Mouse (Mus musculus): ENCODE data around the gene 2310039H08Rik.
"Not testable (repeated sequence)": the region's sequence is repeated elsewhere in the genome, so short reads cannot be mapped to it uniquely, and the experiment has no call there.

The 2310039H08Rik gene

DNA sequence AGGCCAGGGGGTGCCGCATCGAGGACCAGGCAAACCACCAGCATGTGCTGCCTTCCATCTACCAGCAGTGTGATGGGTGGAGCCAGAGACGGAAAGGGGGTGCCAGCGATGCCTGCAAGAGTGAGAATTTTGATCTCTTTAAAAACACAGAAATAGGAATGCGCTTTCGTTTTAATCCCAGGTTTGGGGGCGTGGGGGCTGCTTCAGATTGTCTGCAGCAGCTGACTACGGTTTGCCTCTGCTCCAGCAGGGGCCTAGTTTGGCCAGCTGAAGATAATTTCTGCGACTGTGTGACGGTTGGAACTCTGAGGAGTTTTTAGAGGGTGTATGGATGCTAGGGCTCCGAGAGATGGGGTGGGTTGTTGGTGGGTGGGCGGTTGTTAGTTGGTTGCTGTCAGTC, 13.7 kb upstream of the 2310039H08Rik start:
- peak; percentile 43 for DNase-seq (ENCODE audit: low read depth, low spot score)

DNA sequence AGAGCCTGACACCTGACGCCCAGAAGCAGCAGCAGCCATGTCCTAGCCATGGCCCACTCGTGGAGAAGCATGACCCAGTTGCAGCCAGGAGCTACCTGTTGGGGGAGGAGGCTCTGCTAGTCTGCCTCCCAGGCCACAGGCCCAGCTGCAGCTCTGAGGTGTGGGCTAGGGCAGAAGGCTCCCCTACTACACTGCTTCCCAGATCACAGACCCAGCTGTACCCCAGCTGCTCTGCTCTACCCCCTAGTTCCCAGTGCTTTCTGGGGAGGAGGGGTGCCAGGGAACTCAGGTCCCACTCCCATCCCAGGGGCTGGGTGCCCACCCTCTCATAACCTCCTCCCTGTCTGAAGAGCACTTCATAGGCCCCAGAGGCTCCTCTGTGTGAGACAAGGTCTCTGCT, 8.9 kb upstream of the 2310039H08Rik start, which contains the start of gene Ptcra:
Gene Ptcra, minus strand, starts transcription at position 169 of the 400 bp plus-strand sequence.
- no peak for DNase-seq (ENCODE audit: low read depth, low spot score)

DNA sequence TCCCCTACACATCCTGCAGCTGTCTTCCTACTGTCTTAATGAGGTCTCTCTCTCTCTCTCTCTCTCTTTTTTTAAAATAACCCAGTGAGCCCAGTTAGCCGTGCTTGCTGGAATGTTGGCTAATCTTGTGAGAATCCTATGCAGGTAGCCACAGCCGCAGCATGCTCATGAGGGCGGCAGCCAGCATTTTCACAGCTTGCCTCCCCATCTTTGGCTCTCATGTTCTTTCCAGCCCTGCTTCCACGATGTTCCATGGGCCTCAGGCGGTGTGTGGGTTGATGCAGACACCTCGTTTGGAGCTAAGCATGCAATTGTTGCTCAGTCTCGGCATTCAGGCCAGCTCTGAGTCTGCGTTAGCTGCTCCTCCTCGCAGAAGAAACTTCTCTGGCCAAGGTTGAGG, 7.5 kb upstream of the 2310039H08Rik start:
- DNase-seq (ENCODE audit: low read depth, low spot score): peak; percentile 81

DNA sequence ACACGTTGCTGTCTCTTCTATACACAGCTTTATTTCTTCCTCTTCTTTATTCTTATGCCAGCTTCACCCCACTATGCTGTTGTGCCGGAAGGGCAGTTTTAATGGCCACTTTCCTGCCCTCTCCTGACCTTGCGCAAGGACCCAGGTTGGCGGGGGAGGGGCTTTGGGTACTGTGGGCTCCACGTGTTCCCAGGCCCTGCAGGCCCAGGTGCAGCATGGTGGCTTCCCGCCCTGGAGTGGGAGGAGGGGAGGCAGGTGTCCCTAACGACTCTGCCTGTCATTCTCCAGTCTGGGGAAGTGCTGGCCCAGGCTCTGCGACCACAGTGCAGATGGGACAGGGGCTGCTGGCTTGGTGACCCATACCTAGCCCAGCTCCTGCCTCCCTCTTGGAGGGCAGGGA, 4.6 kb upstream of the 2310039H08Rik start:
- DNase-seq (ENCODE audit: low read depth, low spot score): no peak

DNA sequence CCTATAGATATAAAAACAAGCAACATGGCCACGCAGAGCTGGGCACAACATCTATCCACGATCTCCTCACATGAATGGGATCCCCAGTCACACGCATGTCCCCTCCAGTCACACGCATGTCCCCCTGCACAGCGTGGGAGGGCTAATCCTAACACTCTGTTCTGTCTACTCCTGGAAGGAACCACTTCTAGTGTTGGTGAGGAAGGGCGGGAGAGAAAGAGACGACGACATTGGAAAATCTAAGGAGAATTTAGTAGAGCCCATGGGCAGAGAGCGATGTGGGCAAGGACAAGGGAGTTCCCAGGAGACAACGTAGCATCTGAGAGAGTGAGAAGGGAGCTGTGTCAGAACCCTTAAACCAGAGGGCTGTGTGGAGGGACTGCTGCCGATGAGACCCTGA, 1.9 kb upstream of the 2310039H08Rik start:
- DNase-seq (ENCODE audit: low read depth, low spot score): no peak

DNA sequence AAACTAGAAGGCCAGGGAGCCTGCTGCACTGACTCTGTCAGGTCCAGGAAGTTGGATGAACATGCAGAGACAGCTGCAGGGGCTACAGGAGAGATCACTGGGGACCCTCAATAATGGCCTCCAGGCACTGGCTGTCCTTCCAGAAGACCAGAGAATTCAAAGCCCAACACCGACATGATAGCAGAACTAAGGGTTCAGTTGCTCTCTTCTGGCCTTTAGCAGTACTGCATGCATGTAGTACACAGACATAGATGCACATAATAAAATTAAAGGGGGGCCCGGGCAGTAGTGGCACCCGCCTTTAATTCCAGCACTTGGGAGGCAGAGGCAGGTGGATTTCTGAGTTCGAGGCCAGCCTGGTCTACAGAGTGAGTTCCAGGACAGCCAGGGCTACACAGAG, 1.4 kb upstream of the 2310039H08Rik start:
- DNase-seq (ENCODE audit: low read depth, low spot score): no peak

DNA sequence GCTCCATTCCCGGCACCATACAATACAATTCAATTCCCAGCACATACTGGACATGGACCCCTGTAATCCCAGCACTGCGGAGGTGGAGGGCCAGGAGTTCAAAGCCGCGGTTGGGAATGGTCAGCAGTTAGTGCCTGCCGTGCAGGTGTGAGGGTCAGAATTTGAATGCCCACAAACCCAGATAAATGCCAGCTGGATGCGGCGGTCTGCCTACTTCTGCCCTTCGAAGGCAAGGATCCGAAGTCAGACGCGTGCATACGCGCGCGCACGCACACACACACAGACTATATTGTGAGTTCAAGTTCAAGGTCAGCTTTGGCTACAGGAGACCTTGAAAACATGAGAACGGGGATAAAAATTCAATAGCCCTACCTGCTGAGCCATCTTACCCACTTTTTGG, 819 bp upstream of the 2310039H08Rik start:
- DNase-seq (ENCODE audit: low read depth, low spot score): no peak

DNA sequence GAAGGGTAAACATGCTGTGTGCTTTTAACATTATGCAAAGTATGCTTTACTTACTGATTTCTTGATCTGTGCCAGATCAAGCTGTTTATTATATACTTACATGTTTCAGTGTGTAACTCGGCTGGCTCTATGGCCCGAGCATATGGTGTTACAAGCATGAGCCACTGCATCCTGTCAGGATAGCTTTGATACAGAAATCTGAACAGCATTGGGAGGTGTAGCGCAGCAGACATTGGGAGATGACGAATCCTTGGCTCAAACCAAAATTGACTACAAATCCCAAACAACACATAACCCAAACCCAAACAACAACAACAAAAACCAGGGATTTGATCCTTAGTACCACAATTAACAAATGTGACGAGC, 414 bp upstream of the 2310039H08Rik start:
- DNase-seq (ENCODE audit: low read depth, low spot score): no peak

DNA sequence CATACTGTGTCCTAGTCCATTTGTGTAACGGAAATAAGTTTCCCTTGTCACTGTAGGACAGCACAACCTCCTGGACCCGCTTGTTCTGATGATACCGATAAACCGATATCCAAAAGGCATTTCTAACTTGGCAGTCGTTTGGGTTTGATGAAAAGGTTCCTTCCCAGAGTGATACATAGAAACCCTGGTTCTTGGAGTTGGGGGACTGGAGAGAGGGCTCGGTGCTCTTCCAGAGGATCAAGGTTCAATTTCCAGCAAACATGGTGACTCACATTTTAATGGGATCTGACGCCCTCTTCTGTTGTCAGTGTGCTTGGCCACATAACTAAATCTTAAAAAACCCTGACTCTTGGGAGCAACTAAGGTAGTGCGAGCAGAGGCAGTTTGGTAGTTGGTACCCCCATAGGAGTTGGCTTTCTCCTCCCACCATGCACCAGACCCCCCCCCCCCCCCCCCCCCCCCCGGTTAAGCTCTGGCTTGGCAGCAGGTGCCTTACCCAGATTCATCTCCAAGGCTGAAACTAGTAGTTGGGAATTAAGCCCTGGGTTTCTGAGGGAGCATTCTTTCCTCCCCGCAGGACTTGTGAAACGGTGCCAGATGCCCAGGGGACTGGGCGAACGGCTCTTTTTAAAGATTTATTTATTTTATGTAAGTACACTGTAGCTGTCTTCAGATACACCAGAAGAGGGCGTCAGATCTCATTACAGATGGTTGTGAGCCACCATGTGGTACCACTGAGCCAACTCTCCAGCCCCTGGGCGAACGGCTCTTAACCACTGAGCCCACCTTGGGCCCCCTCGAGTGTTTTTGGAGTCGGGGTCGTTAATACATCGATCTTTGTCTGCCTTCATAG, 1.1 kb downstream of the 2310039H08Rik start:
- peak; percentile 72 for DNase-seq (ENCODE audit: low read depth, low spot score)

DNA sequence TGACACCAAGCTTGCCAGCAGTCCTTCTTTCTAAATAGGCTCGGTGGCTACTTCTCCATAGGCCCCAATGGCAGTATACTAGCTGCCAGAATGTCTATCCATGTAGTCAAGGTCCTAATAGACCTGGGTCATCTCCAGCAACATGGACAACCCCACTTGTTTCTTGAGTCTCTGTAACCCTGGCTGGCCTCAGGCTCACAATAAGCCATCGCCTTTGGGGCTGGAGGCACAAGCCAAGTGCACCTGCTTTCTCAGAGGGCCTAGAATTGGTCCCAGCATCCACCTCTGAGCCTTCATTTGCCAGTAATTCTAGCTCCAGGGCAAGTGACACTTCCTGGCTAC, 1.7 kb downstream of the 2310039H08Rik start:
- DNase-seq (ENCODE audit: low read depth, low spot score): no peak

DNA sequence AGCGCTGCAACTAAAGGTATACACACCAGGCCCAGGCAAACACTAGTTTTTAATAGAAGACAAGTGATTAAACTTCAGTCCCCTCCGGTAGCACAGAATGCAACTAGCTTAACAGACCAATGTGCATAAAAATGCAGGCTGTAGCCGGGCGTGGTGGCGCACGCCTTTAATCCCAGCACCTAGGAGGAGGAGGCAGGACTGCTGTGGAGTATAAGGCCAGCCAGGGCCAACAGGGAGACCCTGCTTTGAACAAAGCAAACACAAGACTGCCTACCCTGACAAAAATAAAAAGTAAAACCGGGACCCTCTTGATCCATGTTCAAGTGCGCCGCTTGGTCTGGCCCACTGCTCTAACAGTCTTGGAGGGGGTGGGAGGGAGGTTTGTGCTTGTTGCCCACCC, 2.6 kb downstream of the 2310039H08Rik start:
- DNase-seq (ENCODE audit: low read depth, low spot score): no peak

DNA sequence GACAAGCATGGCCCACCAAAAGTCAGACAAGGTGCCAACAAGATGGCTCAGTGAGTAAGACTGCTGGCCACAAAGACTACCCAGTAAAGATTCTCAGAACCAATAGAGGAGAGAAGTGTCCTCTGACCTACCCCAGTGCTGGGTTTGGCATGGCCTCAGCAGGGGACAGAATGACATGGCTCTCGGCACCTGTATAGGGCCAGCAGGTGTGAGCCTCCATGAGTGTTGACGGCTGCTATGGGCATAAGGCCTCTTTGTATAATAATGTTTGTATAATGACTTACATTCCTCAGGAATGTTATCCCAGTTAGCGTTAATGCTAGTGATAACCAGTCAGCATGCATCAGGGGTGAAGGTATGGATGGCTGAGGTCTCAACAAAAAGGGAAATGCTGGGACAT, 3.7 kb downstream of the 2310039H08Rik start:
- no peak for DNase-seq (ENCODE audit: low read depth, low spot score)

DNA sequence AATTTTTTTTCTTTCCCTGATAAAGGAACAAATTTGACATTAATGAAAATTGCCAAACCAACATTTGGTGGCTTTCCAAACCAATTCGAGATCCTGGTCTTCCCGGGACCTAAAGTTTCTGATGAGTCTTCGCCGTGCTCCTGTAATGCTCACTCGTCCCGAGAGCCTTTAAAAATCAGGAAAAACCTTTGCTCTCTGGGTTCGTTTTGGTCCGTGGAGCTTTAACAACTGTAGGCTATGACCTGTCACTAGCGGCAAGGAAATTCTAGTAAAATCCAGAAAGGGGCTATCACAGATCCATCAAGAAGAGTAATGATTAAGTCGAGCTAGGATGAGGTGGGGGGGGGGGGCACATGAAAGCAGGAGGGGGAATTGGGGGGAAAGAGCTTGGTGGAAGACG, 9.4 kb downstream of the 2310039H08Rik start:
- no peak for DNase-seq (ENCODE audit: low read depth, low spot score)

DNA sequence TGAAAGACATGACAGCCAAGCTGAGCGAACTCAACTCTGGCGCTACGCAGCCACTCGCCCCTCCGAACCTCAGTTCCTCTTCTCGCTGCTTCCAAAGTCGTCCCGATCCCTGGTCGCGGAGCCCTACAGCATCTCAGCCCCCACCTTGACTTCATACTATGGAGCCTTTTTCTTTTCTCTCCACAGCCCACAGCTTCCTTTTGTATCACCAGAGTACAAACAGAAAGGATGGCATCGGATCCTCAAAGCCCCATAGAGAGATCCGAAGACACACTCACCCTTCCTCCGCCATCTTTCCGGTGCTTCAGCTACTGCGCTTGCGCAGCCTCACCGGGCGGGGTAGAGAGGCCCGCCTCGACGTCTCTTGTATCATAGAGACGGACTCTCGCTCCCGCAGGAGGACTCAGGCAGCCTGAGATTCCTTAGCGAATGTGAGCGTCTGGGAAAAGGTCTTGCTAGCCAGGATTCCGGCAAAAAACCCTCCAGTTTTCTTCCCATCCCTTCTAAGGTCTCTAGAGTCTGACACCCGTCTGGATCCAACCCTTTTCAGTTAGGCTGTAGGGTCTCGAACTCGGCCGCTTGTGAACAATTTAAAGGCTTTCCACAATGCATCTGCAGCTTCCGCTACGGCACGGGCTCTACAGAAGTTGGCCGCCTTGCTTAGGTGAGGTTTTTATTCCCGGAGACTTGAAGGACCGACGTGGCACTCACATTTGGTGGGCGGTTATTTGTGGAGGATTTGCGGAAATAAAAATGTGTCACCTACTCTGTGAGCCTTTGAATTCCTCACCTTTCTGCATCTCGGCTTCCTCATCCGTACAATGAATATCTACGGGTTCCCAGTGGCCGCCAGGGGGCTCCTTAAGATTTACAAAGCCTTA, 10.1 kb downstream of the 2310039H08Rik start, which contains the start of gene Rpl7l1:
Gene Rpl7l1, minus strand, starts transcription at position 332 of the 881 bp plus-strand sequence.
- DNase-seq (ENCODE audit: low read depth, low spot score): peak; percentile 96

DNA sequence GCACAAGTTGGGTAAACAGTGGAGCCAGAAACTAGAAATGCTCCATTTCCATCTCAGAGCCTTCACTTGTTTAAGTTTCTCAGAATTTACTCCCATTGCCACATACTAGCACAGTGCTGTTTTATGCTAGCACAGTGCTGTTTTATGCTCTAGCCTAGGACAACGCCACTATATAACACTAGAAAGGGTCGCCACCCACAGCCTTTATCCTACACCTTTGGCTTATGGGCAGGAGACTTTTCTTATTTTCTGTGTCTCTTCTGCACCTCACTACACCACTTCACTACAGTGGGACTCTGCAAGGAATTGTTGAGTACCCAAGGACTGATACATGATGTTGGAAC, 10.8 kb downstream of the 2310039H08Rik start:
- DNase-seq (ENCODE audit: low read depth, low spot score): no peak

DNA sequence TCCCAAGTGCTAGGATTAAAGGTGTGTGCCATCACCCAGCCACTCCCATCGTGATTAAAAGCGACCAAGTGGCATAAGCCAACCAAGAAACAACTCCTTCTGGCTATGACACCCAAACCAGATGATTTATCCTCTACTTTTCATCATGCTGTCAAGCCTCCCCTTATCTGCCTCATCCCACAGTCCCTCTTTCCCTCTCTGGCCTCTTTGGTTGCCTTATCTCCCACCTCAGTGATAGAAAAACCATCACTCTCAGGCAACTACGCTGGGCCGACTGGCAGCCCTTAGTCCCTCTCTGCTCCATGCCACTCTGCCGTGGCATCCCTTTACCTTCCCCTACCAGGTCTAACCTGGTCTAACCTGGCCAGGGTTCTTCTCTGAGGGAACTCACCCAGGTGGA, 14.5 kb downstream of the 2310039H08Rik start:
- DNase-seq (ENCODE audit: low read depth, low spot score): no peak

DNA sequence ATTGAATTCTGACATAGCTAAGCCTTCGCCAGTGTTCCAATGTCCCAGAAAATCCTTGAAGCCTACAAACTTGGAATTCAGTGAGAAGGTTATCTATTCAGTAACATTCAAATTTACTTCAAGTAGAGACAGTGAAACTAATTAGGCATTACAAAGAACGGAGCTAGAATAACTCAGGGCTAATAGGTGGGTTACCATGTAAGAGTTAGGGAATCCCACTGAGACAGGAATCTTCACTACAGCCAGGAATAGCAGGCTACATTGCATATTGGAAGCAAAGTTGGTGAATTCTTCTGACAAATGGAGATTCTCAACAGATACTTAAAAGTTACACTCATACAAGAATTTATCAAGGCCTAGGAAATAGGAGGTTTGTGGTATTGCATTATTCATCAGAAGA, 15.5 kb downstream of the 2310039H08Rik start:
- DNase-seq (ENCODE audit: low read depth, low spot score): not testable (repeated sequence)

DNA sequence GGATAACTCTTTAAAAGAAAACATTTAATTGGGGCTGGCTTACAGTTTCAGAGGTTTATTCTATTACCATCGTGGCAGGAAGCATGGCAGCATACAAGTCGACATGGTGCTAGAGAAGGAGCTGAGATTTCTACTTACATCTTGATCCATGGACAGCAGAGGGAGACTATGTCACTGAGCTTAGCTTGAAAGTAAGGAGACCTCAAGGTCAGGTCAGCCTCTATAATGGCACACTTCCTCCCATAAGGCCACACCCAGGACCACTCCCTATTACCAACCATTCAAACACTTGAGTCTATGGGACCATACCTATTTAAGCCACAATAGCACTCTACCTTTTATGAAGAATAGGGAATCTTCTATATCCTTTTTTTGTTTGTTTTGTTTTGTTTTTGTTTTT, 20.5 kb downstream of the 2310039H08Rik start:
- DNase-seq (ENCODE audit: low read depth, low spot score): no peak

DNA sequence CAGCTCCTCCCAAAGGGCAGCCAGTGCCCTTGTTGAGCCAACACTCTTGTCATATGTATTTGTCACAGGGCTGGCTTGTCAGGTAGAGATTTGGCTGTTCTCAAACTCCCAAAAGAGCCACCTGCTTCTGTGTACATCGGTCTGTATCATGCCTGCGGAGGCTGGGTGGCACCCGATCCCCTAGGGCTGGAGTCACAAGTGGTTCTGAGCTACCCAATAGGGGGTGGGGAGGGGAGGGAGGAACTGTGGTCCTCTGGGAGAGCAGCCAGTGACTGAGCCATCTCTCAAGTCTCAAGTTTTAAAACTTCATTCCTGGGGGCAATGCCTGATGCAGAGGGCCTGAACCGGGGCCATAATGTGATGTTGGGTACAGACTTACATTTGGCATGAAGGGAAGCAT, 24.3 kb downstream of the 2310039H08Rik start:
- no peak for DNase-seq (ENCODE audit: low read depth, low spot score)

DNA sequence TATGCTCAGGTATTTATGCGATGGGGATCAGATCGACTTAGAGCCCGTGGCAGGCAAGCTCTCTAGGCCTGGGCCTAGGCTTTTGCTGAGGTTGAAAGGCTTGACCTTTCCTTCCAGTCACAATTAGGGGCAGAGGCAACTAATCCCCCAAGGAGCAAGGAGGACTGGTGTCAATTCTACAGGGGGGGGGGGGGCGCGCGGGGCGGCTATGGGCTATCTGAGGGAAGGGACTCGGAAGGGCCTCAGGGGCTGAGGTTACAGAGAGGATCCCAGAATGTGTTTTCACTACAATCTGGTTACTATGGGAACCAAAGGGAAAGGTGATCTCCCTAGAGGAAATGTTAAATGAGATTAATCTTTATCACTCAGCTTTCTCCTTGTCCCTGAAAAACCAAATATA, 25.0 kb downstream of the 2310039H08Rik start:
- DNase-seq (ENCODE audit: low read depth, low spot score): no peak

DNA sequence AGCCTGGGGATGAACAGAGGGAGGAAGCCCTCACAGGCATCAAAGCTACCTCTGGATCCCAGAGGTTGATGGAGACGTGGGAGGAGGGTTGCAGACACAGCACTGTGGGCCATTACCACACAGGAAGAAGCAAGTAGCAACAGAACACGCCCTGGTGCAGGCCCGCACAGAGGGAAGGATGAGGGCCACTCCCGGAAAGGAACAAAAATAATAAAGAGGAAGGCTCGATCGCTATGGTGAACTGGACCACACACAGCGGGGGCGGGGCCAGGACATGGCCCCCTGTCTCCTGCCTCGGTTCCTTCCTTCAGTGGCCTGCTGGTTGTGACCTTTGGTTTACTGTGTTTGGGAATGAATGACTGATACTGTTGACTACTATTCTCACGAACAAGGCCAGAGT, 27.2 kb downstream of the 2310039H08Rik start:
- DNase-seq (ENCODE audit: low read depth, low spot score): no peak

DNA sequence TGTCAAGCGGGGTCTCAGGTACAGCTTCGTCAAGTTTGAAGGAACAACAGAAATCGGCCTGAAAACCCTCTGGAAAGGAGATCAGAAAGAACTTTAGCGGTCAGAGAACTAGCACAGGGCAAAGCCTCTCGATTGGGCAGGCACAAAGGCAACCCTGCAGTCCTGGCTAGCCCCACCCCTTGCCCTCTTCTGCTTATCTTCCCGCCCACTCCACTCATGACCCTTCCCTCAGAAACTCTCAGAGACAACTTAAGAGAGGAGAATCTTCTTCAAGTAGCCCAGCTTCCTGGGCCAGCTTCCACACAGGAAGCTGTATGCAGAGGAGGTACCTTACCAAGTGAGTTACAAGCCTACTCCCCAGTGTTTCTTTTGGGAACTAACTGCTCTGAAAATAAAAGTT, 29.3 kb downstream of the 2310039H08Rik start:
- no peak for DNase-seq (ENCODE audit: low read depth, low spot score)

DNA sequence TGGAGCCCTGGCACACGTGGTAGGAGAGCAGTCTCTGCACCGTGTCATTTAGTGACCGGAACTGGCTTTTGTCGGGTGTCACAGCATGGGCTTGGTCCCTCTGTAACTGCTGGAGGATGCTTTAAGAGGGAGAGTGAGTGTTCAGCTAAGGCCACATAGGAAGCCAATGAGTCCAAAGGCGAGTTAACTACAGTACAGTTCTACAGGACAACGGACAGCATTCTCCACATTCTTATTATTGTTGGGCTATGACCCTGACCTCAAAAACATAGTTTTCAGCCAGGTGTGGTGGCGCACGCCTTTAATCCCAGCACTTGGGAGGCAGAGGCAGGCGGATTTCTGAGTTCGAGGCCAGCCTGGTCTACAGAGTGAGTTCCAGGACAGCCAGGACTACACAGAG, 35.9 kb downstream of the 2310039H08Rik start:
- DNase-seq (ENCODE audit: low read depth, low spot score): no peak
